Mouse (Mus musculus): ENCODE data around the gene Ubtf.
"Not testable (repeated sequence)": the region's sequence is repeated elsewhere in the genome, so short reads cannot be mapped to it uniquely, and the experiment has no call there.

Ubtf gene

GRCm38 (mm10) chr11:102295598-102296471, 23.7 kb downstream of the Ubtf start:
- in situ Hi-C loops (cut with MboI, MseI) = no loop called here

DNA sequence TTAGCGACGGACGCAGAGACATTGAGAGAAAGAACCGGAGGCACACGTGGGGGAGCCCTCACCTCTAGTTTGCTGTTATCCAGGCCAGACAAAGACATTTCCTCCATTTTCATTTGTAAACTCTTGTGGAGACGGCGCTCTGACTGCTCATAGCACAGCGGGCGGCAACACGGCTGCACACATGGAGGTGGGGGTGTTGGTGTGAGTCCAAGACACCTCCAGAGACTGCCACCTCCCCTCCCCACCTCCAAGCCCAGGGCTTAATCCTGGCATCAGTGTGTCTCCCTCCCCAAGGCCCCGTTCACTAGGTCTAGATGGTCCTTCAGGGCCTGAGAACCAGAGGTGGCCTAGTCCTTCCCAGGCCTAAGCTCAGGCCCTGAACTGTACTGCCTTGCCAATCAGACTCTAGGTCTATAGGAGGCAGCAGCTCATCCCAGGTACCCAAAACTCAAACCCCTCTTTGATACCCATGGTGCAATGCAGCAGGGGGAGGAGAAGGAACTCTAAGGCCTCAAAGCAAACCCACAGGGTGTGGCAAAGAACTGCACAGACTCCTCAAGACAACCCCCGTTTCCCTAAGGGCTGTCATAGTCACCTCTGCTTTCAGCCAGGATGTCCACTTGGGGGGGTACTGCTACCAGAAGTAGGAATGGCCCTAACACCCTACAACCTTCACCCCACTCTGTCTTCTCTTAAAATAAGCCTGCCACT, 24.5 kb downstream of the Ubtf start:
- in situ Hi-C loops (cut with MboI, MseI) = no loop called here

DNA sequence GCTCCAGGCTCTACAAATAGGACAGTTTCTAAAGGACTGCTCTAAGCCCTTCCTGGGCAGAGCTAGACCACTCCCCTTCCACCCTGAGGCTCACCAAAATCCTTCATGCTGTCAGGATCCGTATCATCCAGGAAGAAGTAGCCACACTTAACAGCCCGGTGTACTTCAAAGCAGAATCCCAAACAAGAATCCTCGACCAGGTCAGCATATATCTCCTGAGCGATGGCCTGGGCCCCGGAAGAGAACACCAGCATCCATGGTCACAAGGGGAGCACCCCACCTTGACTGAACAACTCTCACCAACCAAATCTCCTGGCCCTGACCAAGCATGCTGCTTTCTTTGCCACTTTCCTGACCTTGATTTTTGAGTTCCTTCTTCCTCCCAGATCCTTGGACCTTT, 25.1 kb downstream of the Ubtf start:
- in situ Hi-C loops (cut with MboI, MseI) = no loop called here

DNA sequence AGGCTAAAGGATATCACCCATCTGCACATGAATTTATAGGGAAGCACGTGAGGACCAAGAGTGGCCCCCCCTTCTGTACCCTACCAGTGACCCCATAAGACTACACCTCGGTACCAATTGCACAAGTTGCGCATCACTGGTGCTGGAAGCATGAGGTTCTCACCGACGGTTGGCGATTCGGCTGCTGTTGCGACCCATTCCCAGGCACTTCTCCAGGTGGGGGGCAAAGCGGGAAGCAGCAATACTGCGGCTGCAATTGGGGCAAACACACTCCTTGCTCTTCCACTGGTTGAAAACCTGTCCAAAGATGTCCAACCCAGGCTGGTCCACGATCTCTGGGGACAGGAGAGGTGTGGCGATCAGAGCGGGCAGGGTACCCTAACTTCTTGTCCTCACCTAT, 25.6 kb downstream of the Ubtf start:
- in situ Hi-C loops (cut with MboI, MseI) = no loop called here

DNA sequence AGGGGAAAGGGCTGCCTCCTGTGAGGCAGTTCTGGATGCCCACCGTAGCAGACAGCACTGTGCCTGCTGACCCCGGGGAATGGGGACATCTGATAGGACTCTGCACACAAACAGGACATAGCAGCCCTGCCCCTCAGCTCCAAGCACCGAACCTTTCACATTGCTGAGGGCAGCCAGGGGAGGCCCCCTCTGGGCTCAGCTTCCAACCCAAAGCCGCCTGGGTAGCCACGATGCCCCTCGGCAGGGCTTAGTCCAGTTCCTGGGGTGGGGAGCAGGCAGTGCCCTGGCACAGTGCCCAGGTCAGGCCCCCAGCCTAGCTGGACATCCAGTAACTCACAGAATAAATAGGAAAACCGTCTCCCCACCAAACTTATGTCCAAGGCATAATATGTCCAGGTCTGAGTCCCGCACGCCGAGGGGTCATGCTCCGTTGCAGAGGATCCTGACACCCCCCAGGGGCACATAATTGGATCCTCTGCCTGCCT, 28.4 kb downstream of the Ubtf start:
- in situ Hi-C loops (cut with MboI, MseI) = no loop called here

DNA sequence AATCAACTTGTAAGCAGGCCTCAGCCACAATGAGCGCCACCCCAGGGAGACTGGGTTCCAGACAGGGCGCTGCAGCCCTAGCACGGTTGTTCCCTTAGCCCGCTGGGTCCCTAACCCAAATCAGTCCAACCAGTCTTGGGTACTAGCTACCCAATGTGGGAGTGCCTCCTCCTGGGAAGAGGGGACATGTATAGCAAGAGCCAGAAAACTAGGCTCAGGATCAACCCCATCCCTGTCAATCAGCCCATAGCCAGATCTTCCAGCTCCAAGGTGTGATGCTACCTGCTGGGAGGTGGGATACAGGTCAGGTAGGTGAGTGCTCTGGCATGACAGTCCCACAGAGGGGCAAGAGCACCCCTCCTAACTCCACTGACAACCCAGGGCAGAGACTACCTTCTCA, 29.4 kb downstream of the Ubtf start:
- in situ Hi-C loops (cut with MboI, MseI) = no loop called here

DNA sequence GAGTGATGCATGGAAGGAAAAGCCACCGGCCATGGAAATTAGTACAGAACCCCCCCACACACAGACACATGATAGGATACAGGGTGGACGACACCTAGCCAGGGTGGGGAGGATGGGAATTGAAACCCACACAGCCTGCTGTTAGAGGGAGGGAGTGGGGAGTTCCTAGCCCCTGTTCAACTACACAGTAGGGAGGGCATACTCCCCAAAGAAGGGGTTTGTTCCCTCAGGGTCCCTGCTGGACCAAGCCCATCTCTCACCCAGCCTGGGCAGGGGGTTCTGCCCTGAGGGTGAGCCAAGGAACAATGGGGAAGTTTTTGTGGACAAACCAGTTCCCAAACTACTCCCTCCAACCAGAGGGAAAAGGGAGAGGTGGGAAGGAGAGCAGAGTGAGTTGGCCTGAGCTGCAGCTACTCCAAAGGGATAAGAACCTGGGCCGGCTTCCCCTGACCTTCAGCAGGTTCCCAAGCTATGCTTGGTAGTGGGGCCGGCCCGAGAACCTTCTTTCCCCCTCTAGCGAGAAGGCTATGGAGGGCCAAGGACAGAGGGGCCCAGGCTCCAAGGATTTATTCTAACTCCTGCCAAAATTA, 29.9 kb downstream of the Ubtf start:
- in situ Hi-C loops (cut with MboI, MseI) = no loop called here

GRCm38 (mm10) chr11:102288913-102289312, 30.6 kb downstream of the Ubtf start:
- in situ Hi-C loops (cut with MboI, MseI) = no loop called here

DNA sequence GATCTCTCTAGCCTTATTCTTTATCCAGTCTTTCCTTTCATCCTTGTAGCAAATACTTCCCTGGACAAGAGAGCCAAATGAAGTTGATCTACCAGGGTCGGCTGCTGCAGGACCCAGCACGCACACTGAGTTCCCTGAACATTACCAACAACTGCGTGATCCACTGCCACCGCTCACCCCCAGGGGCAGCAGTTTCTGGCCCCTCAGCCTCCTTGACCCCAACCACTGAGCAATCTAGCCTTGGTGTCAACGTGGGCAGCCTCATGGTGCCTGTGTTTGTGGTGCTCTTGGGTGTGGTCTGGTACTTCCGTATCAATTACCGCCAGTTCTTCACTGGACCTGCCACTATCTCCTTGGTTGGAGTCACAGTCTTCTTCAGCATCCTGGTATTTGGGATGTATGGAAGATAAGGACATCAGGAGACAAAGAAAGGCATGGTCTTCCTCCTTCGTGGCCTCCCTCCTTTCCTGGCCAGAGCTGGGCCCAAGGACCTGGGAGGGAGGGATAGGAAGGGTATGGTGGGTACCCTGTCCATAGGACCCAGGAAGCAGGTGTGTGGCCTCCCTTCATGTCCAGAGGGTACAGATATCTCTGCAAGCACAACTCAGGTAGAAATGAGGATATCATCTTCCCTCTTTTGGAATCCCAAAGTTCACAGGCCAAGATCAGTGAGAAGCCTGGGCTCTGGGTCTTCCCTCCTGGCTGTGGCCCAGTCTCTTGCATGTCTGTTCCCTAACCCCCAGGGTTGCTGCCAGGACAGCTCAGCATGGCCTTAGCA, 31.3 kb downstream of the Ubtf start:
- in situ Hi-C loops (cut with MboI, MseI) = no loop called here

DNA sequence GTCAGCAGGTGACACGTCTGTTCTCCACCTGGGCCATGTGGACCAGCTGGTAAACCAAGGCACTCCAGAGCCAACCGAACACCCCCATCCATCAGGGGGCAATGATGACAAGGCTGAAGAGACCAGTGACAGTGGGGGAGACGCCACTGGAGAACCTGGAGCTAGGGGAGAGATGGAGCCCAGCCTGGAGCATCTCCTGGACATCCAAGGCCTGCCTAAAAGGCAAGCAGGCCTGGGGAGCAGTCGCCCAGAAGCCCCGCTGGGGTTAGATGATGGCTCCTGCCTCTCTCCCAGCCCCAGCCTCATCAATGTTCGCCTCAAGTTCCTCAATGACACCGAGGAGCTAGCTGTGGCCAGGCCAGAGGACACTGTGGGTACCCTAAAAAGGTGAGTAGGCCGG, 32.1 kb downstream of the Ubtf start:
- in situ Hi-C loops (cut with MboI, MseI) = no loop called here

DNA sequence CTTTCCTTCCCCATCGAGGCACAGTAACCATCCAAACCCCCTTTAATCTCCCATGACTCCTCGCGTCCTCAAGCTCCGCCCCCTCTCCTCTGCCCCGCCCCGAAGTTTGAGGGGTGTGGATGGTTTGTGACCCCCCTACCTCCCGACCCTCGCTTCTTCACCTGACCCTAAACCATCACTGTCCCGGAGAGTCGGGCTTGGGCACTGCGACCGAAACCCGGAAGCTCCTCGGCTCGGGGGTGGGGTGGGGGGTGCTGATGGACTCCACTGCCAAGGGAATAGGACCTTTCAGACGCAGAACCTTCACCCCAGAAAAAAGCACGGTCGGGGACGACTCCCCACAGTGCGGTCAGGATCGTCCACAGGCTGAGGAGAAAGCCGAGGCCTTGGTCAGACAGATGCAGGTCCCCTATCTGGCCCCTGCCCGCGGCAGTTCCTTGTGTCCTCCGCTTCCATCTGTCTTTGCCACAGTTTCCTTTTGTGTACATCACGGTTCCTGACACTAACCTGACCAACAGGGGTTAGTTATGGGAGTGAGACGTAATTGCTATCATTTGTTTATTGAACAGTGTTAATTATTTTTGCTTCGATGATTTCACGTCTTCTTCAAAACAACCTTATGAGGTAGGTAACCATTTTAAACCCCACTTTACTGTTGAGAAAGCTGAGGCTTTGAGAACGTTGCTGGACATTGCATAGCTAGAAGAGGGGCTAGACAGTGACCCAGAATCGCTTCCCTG, 34.3 kb downstream of the Ubtf start:
- in situ Hi-C loops (cut with MboI, MseI) = no loop called here

- in situ Hi-C loops (cut with MboI, MseI) = no loop called here
Measured at GRCm38 (mm10) chr11:102284501-102285094, 34.9 kb downstream of the Ubtf start, which contains the start of gene Tmub2. Tmub2 (plus strand) TSS chr11:102284931.

DNA sequence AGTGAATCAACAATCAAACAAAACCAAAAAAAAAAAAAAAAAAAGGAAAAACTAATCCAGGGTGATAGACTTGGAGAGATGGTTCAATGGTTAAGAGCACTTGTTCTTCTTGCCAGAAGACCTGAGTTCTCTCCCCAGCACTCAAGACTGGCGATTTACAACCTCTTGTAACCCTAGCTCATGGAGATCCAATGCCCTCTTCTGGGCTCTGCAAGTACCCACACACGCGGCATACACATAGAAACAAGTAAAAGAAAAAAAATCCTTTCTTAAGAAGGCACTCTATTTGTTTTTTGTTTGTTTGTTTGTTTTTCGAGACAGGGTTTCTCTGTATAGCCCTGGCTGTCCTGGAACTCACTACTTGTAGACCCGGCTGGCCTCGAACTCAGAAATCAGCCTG, 35.6 kb downstream of the Ubtf start:
- in situ Hi-C loops (cut with MboI, MseI) = no loop called here

DNA sequence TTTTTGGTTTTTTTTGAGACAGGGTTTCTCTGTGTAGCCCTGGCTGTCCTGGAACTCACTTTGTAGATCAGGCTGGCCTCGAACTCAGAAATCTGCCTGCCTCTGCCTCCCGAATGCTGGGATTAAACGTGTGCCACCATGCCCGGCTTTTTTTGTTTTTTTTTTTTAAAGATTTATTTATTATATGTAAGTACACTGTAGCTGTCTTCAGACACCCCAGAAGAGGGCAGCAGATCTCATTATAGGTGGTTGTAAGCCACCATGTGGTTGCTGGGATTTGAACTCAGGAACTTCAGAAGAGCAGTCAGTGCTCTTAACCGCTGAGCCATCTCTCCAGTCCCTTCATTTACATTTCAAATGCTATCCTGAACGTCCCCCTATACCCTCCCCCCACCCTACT, 39.3 kb downstream of the Ubtf start:
- in situ Hi-C loops (cut with MboI, MseI) = not testable (repeated sequence)

DNA sequence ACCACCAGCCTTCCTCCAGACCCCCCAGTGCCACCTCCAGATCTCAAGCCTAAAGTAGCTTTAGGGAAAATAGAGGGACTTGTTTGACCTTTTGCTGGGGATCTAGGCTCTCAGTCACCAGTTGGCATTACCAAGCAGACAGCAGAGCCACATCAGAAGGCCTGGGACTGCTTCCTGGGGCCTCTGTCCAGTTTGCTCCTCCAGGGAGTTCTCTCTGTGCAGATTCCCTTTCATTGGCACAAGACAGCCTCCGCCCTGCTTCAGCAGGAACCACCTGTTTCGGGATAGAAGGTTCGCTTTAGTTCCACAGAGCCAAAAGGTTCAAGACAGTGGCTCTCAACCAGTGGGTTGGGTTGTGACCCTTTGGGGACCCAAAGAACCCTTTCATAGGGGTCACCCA, 39.9 kb downstream of the Ubtf start:
- in situ Hi-C loops (cut with MboI, MseI) = no loop called here

GRCm38 (mm10) chr11:102277754-102278153, 41.8 kb downstream of the Ubtf start:
- in situ Hi-C loops (cut with MboI, MseI) = no loop called here

DNA sequence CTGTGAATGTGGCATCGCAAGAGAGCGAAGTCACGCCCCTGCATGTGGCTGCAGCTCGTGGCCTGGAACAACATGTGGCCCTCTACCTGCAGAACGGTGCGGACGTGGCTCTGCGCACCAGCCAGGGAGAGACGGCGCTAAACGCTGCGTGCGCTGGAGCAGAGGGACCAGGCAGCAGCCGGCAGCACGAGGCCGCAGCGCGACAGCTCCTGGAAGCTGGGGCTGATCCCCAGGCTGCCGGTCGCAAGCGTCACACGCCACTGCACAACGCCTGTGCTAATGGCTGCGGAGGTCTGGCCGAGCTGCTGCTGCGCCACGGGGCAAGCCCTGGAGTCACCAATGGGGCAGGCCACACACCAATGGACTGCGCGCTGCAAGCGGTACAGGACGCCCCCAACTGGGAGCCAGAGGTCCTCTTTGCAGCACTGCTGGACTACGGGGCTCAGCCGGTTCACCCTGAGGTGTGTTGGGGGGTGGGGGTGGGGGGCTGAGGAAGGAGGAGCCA, 43.1 kb downstream of the Ubtf start:
- in situ Hi-C loops (cut with MboI, MseI) = no loop called here

- in situ Hi-C loops (cut with MboI, MseI) = no loop called here
Measured at GRCm38 (mm10) chr11:102268520-102269244, 50.9 kb downstream of the Ubtf start, which contains the start of gene Asb16. Asb16 (plus strand) TSS chr11:102268743.

- in situ Hi-C loops (cut with MboI, MseI) = no loop called here
Measured at GRCm38 (mm10) chr11:102267480-102267879, 52.1 kb downstream of the Ubtf start.
